Mouse (Mus musculus): ENCODE measurements at regions not wholly inside any gene's neighbourhood (a gene's known extent, or its start where the extent isn't known, plus 50 kb on each side); places are given as distances from the start of the nearest gene placed in this dataset.

- TF ChIP-seq CTCF (IDR thresholded peaks at IDR 0.05; ENCODE audit: low read depth) = no peak
- TF ChIP-seq EP300 (IDR thresholded peaks at IDR 0.05; ENCODE audit: low read depth) = no peak
Observed at GRCm38 (mm10) chr6:22408808-22409589, 53.0 kb upstream of the Fam3c start.

All from heart, postnatal 0 days (tissue).